Mouse (Mus musculus) limb, embryonic 14.5 days (tissue): Measurements from ENCODE around the gene Sez6l. TPM values are rescaled to one million over a fixed set of nuclear protein-coding genes. Genes with fewer than 3 reads are reported as not detected.

Experiments
- ATAC-seq: fragments of 200-750 bp; cut with Nextera tagmentation; 2 replicates; pipeline ENCODE4 v1.8.0; 2017; ENCODE audit warnings: low read depth, moderate number of reproducible peaks, moderate TSS enrichment; ENCODE audit not compliant: low FRiP score
- DNase-seq: peaks from one replicate; pipeline ENCODE4 v3.0.0-alpha.2; 2015; ENCODE audit warnings: low spot score
- H3K27ac ChIP-seq: fragments of 300-500 bp; sonication (generic); replicated peaks from 2 replicates; pipeline ENCODE4 v1.5.1; 2014; ENCODE audit warnings: low read depth, mild to moderate bottlenecking, low read length, moderate library complexity, mixed read lengths
- H3K27me3 ChIP-seq: fragments of 300-500 bp; sonication (generic); 2 replicates; pipeline ENCODE4 v1.6.1; 2014; ENCODE audit warnings: low read length, mixed read lengths; ENCODE audit not compliant: control insufficient read depth, insufficient read depth
- H3K36me3 ChIP-seq: fragments of 300-500 bp; sonication (generic); 2 replicates; pipeline ENCODE4 v1.6.1; 2014; ENCODE audit warnings: mild to moderate bottlenecking, low read length, moderate library complexity, mixed read lengths; ENCODE audit not compliant: control insufficient read depth, insufficient read depth
- H3K4me1 ChIP-seq: fragments of 300-500 bp; sonication (generic); 2 replicates; pipeline ENCODE4 v1.6.1; 2014; ENCODE audit warnings: antibody characterized with exemption, low read length, mixed read lengths; ENCODE audit not compliant: control insufficient read depth, insufficient read depth
- H3K4me2 ChIP-seq: fragments of 300-500 bp; sonication (generic); replicated peaks from 2 replicates; pipeline ENCODE4 v1.6.1; 2014; ENCODE audit warnings: low read depth, mild to moderate bottlenecking, low read length, moderate library complexity; ENCODE audit not compliant: severe bottlenecking
- H3K4me3 ChIP-seq: fragments of 300-500 bp; sonication (generic); replicated peaks from 2 replicates; pipeline ENCODE4 v1.5.1; 2014; ENCODE audit warnings: low read length
- H3K9ac ChIP-seq: fragments of 300-500 bp; sonication (generic); 2 replicates; pipeline ENCODE4 v1.6.1; 2014; ENCODE audit warnings: mild to moderate bottlenecking, low read depth, low read length, moderate library complexity; ENCODE audit not compliant: severe bottlenecking
- H3K9me3 ChIP-seq: fragments of 300-500 bp; sonication (generic); 2 replicates; pipeline ENCODE4 v1.6.1; 2016; ENCODE audit warnings: low read length; ENCODE audit not compliant: control insufficient read depth
- POLR2A ChIP-seq: fragments of 200-500 bp; IDR thresholded peaks from 2 replicates; pipeline ENCODE4 v1.8.0; 2012; ENCODE audit warnings: inconsistent platforms, mild to moderate bottlenecking, moderate library complexity, borderline replicate concordance; ENCODE audit not compliant: insufficient read depth, insufficient read length; ENCODE audit errors: extremely low read depth
- WGBS: fragments of 180-500 bp; shearing (Covaris S2); extraction: QIAGEN DNeasy Blood & Tissue Kit; methylation state at CpG from one replicate; pipeline ENCODE4 v1.1.7; 2014; 5-methylcytosine and 5-hydroxymethylcytosine counted together
- polyA plus RNA-seq, 2 experiments: library from polyadenylated mRNA; depleted of rRNA in 1 of 2; stranded (reverse) in 1 of 2; unstranded in 1 of 2; fragments of >200 nt; fragmentation: Nextera tagmentation in 1 of 2; extraction: Ambion mirVana in 1 of 2; gene quantifications; 2 replicates each; pipeline versions ENCODE4 v1.2.1 to v1.2.3; 2012 to 2014

The Sez6l gene
- polyA plus RNA-seq, 2 experiments = 0.89 to 1.8 TPM

DNA sequence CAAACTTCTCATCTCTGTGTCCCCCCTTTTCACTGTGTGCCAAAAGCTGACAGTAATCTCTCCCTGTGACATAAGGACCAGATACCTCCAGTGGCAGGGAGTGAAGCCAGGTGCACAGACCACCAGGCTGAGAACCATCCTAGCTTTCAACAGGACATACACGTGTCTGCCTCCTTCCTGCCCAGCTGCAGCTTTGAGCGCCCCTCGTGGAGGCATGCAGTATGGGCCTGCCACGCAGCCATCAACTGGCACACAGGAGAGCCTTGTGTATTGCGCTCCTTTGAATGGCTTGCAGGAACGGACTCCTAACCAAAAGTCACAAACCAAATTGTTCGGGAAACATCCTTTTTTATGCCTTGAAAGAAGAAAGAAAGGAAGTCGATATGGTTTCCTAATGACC, 3.1 kb downstream of the Sez6l start:
- no peak for DNase-seq
- H3K27ac ChIP-seq = no peak overlapping the region
- H3K9me3 ChIP-seq = no peaks in the 10 kb centered on the region
- 15% methylated on average over 8 of the region's 8 CpGs for WGBS
- H3K9ac ChIP-seq = no peak overlapping the region
- H3K4me2 ChIP-seq = no peak overlapping the region
- no peak overlapping the region for H3K4me3 ChIP-seq
- no peak for TF ChIP-seq POLR2A
- H3K27me3 ChIP-seq = peaks cover 57% of the 10 kb centered on the region
- H3K4me1 ChIP-seq = no peaks in the 10 kb centered on the region
- ATAC-seq = no peak
- no peaks in the 10 kb centered on the region for H3K36me3 ChIP-seq

DNA sequence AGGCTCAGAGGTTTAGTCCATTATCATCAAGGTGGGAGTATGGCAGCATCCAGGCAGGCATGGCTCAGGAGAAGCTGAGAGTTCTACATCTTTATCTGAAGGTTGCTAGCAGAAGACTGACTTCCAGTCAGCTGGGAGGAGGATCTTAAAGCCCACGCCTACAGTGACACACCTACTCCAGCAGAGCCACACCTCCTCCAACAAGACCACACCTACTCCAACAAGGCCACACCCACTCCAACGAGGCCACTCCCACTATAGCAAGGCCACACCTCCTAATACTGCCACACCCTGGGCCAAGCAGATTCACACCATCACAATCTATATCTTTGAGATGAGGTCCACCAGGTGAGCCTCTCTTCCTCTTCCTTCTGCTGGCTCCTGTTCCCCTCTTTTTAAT, 4.8 kb downstream of the Sez6l start:
- H3K27ac ChIP-seq = no peak overlapping the region
- no peak overlapping the region for H3K9ac ChIP-seq
- H3K4me1 ChIP-seq = no peaks in the 10 kb centered on the region
- H3K4me2 ChIP-seq = no peak overlapping the region
- H3K4me3 ChIP-seq = no peak overlapping the region
- 59% methylated on average over 2 of the region's 2 CpGs for WGBS
- TF ChIP-seq POLR2A = no peak
- no peaks in the 10 kb centered on the region for H3K9me3 ChIP-seq
- peaks cover 40% of the 10 kb centered on the region for H3K27me3 ChIP-seq
- H3K36me3 ChIP-seq = no peaks in the 10 kb centered on the region
- no peak for ATAC-seq
- DNase-seq = no peak

DNA sequence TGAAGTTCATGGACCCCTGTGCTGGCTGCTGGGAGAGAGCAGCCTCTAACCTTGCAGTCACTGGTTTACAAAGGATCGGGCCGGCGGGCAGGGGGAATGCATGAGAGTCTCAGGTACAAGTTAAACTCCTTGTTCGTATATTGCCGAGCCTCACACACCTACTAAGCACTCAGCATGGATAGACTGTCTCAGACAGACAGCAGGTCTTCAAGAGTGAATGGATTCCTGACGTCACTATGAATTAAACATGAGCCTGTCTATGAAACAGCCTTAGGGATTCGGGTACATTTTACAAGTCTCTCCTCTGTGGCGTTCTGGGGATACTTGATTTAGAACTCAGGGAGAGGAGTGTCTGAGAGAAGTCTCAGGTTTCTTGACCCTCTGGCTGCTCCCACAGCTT, 11.5 kb downstream of the Sez6l start:
- no peak overlapping the region for H3K4me2 ChIP-seq
- TF ChIP-seq POLR2A = no peak
- peaks cover 17% of the 10 kb centered on the region for H3K4me1 ChIP-seq
- no peak overlapping the region for H3K27ac ChIP-seq
- H3K9ac ChIP-seq = no peak overlapping the region
- H3K27me3 ChIP-seq = peaks cover 4% of the 10 kb centered on the region; the same call in 1 of the 2 replicates
- ATAC-seq = no peak
- H3K36me3 ChIP-seq = no peaks in the 10 kb centered on the region
- no peak for DNase-seq
- no peaks in the 10 kb centered on the region for H3K9me3 ChIP-seq
- no peak overlapping the region for H3K4me3 ChIP-seq
- WGBS = 50% methylated on average over 8 of the region's 8 CpGs

DNA sequence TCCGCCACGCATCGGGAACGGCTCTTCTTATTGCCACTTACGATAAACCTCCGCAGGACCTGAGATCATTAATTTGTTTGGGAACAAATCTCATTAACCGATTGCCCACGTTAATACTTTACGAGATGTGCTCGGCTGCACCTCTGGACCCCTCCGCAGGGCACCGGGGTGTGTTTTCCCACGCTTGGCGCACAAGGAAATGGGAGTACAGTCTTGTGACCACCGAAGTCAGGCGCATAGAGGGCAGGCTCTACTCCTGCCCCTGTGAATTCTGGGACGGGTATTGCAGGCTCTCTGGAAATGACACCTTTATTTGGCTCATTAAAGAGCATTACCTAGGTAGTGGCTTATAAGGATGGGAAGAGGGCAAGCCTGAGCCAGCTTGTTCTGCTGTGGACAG, 11.9 kb downstream of the Sez6l start:
- Histone ChIP-seq H3K27ac (no peak overlapping the region), H3K27me3 (peaks cover 4% of the 10 kb centered on the region; the same call in 1 of the 2 replicates), H3K4me2 (no peak overlapping the region), H3K9ac (no peak overlapping the region), H3K9me3 (no peaks in the 10 kb centered on the region), H3K4me1 (peaks cover 19% of the 10 kb centered on the region), H3K4me3 (no peak overlapping the region), H3K36me3 (no peaks in the 10 kb centered on the region)
- DNase-seq (no peak), ATAC-seq (no peak)
- WGBS = 63% methylated on average over 17 of the region's 17 CpGs
- no peak for TF ChIP-seq POLR2A

DNA sequence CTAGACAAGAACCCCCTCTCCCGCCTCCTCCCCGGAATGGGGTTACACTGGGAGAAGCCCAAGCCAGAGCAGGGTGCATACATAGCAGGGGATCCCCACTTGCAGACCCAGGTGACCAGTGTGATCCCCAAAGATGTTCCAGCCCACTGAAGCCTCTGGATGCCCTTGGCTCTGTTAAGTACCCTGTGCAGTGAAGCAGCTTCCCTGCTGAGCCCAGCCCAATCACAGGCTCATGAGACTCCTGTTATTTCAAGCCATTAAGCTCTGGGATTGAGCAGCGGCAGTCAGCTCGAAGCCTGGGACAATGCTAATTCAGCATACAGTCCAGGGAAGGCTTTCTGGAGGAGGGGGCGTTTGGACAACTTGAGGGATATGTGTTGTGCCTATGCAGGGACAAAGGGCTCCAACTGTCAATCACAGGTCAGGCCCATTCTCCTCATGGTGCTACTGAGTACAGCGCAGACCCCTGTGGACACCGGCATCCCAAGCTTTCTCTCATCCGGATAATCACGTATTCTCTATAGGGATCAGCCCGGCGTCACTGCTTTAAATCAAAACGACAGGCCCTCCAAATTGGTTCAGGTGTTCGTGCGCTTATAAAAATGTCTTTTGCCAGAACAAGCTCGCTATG, 16.0 kb downstream of the Sez6l start:
- no peak for TF ChIP-seq POLR2A
- ATAC-seq (no peak), DNase-seq (no peak)
- Histone ChIP-seq H3K9ac (no peak overlapping the region), H3K36me3 (no peaks in the 10 kb centered on the region), H3K9me3 (no peaks in the 10 kb centered on the region), H3K4me2 (no peak overlapping the region), H3K4me3 (no peak overlapping the region), H3K27me3 (0 out of 2 replicates have a peak, but pooled peaks cover under 1% of the 10 kb centered on the region), H3K27ac (no peak overlapping the region), H3K4me1 (peaks cover 22% of the 10 kb centered on the region)
- 36% methylated on average over 15 of the region's 15 CpGs for WGBS
